Comparison of ENCODE assay signal across 8 mouse cellular contexts in genomic region chr5:76853549-76853948, GRCm38 (mm10). TPM values are rescaled to one million over a fixed set of nuclear protein-coding genes. Genes with fewer than 3 reads are reported as not detected.
DNase-seq lines count a peak whose midpoint lies in the region; ATAC-seq and TF ChIP-seq lines count a peak whose summit lies in the region.

No protein-coding gene starts in this region.

- H3K9me3 ChIP-seq in hindbrain, embryonic 15.5 days, result no peaks in the 10 kb centered on the region

- POLR2A ChIA-PET in Patski (lab: Charles Lee), result no interaction called here

- CTCF ChIA-PET in Patski (lab: Charles Lee), result interaction anchor here (0.6 to 1.7 kb wide), 12 partner anchors 9 to 198 kb away, joined by 3 to 13 read pairs (median 4); partner anchors contain the start of gene C530008M17Rik

- peak; percentile 97 for ATAC-seq in Patski
- peak; percentile 84 for ATAC-seq in hindbrain, embryonic 15.5 days (ENCODE audit: low FRiP score, low read depth)

- H3K4me3 ChIP-seq in hindbrain, embryonic 15.5 days, result no peak overlapping the region

- no peak overlapping the region for H3K27ac ChIP-seq in hindbrain, embryonic 15.5 days (replicated peaks)

- in situ Hi-C loops in Patski (cut with MboI; ENCODE audit: low pct_unique_long_range_greater_than_20kb), result no loop called here

- DNase-seq in Patski (ENCODE audit: low read depth, low spot score), result no peak
- peak; percentile 32 for DNase-seq in cerebellum, adult 9-11 months
- peak; percentile 45 to 87 for DNase-seq in frontal cortex, adult 2 months (ENCODE audit: extremely low spot score in 1 of 2, low spot score in 1 of 2)
- DNase-seq in layer of hippocampus, postnatal 36 days, result peak; percentile 72 to 73
- peak; percentile 78 for DNase-seq in lung, postnatal 25 days (ENCODE audit: low spot score)
- peak; percentile 86 for DNase-seq in retina, postnatal 1 day
- DNase-seq in thymus, postnatal 4 days, result peak; percentile 89

- peak; percentile 99 for TF ChIP-seq CTCF in Patski (IDR thresholded peaks at IDR 0.05)

- no peak overlapping the region for H3K4me2 ChIP-seq in hindbrain, embryonic 15.5 days

- no peaks in the 10 kb centered on the region for H3K27me3 ChIP-seq in Patski
- peaks cover 7% of the 10 kb centered on the region; the same call in 1 of the 2 replicates for H3K27me3 ChIP-seq in hindbrain, embryonic 15.5 days

- 11% methylated on average over 10 of the region's 10 CpGs for WGBS in hindbrain, embryonic 15.5 days

- peaks cover 18% of the 10 kb centered on the region for H3K4me1 ChIP-seq in hindbrain, embryonic 15.5 days (replicated peaks)

- H3K36me3 ChIP-seq in hindbrain, embryonic 15.5 days, result peaks cover 19% of the 10 kb centered on the region

- no peak overlapping the region for H3K9ac ChIP-seq in hindbrain, embryonic 15.5 days

RNA-seq across cellular contexts. Expression of gene Aasdh, which starts 51.8 kb away (rescaled TPM):
- 17.1 TPM for polyA plus RNA-seq in Patski (2021)
- 25.1 and 28.7 TPM in 2 replicates for polyA plus RNA-seq in frontal cortex, adult 2 months (2012; rRNA removed)
- 17.8 and 18.0 TPM in 2 replicates for polyA plus RNA-seq in hindbrain, embryonic 15.5 days (2015; fragmentation: Nextera tagmentation; extraction: Ambion mirVana)
- total RNA-seq in layer of hippocampus, postnatal 36 days (2021), result 10 to 100 TPM; 23.1 to 27.3 TPM
